Mouse (Mus musculus): ENCODE measurements around the gene Dchs2. TPM values are rescaled to one million over a fixed set of nuclear protein-coding genes. Genes with fewer than 3 reads are reported as not detected.

Dchs2 gene
- polyA plus RNA-seq, 1 experiment from 2014 or later = 0.23 TPM

- Histone ChIP-seq H3K9ac (no peak overlapping the region), H3K4me3 (no peak overlapping the region), H3K36me3 (no peaks in the 10 kb centered on the region), H3K4me1 (peaks cover 11% of the 10 kb centered on the region), H3K4me2 (no peak overlapping the region), H3K9me3 (no peaks in the 10 kb centered on the region), H3K27me3 (replicated peaks) (no peaks in the 10 kb centered on the region), H3K27ac (replicated peaks) (no peak overlapping the region)
- WGBS = 48% methylated on average over 7 of the region's 7 CpGs
- no peak for ATAC-seq (ENCODE audit: extremely low read depth, insufficient number of reproducible peaks, low FRiP score, low TSS enrichment)
Measured at GRCm38 (mm10) chr3:83251899-83252298, 124.2 kb downstream of the Dchs2 start.

GRCm38 (mm10) chr3:83259421-83259820, 131.7 kb downstream of the Dchs2 start:
- Histone ChIP-seq H3K4me2 (no peak overlapping the region), H3K27me3 (replicated peaks) (no peaks in the 10 kb centered on the region), H3K4me1 (no peaks in the 10 kb centered on the region), H3K9me3 (no peaks in the 10 kb centered on the region), H3K36me3 (no peaks in the 10 kb centered on the region), H3K9ac (no peak overlapping the region), H3K4me3 (no peak overlapping the region), H3K27ac (replicated peaks) (no peak overlapping the region)
- 39% methylated on average over 4 of the region's 4 CpGs for WGBS
- ATAC-seq (ENCODE audit: extremely low read depth, insufficient number of reproducible peaks, low FRiP score, low TSS enrichment) = no peak

GRCm38 (mm10) chr3:83266009-83266408, 138.3 kb downstream of the Dchs2 start:
- H3K36me3 ChIP-seq = no peaks in the 10 kb centered on the region
- H3K4me3 ChIP-seq = no peak overlapping the region
- H3K4me1 ChIP-seq = no peaks in the 10 kb centered on the region
- no peaks in the 10 kb centered on the region for H3K9me3 ChIP-seq
- no peak overlapping the region for H3K9ac ChIP-seq
- no peak for ATAC-seq (ENCODE audit: extremely low read depth, insufficient number of reproducible peaks, low FRiP score, low TSS enrichment)
- no peaks in the 10 kb centered on the region for H3K27me3 ChIP-seq (replicated peaks)
- no peak overlapping the region for H3K27ac ChIP-seq (replicated peaks)
- 88% methylated on average over 4 of the region's 4 CpGs for WGBS
- no peak overlapping the region for H3K4me2 ChIP-seq

GRCm38 (mm10) chr3:83270228-83270627, 142.5 kb downstream of the Dchs2 start:
- Histone ChIP-seq H3K4me2 (no peak overlapping the region), H3K9me3 (no peaks in the 10 kb centered on the region), H3K9ac (no peak overlapping the region), H3K27me3 (replicated peaks) (no peaks in the 10 kb centered on the region), H3K4me3 (no peak overlapping the region), H3K4me1 (peaks cover 3% of the 10 kb centered on the region; the same call in 1 of the 2 replicates), H3K27ac (replicated peaks) (no peak overlapping the region), H3K36me3 (no peaks in the 10 kb centered on the region)
- no peak for ATAC-seq (ENCODE audit: extremely low read depth, insufficient number of reproducible peaks, low FRiP score, low TSS enrichment)
- WGBS = 85% methylated on average over 14 of the region's 14 CpGs

GRCm38 (mm10) chr3:83270982-83271381, 143.2 kb downstream of the Dchs2 start:
- ATAC-seq (ENCODE audit: extremely low read depth, insufficient number of reproducible peaks, low FRiP score, low TSS enrichment) = no peak
- no peaks in the 10 kb centered on the region for H3K36me3 ChIP-seq
- H3K27me3 ChIP-seq (replicated peaks) = no peaks in the 10 kb centered on the region
- H3K4me2 ChIP-seq = no peak overlapping the region
- no peak overlapping the region for H3K4me3 ChIP-seq
- no peak overlapping the region for H3K9ac ChIP-seq
- 55% methylated on average over 9 of the region's 9 CpGs for WGBS
- H3K4me1 ChIP-seq = peaks cover 9% of the 10 kb centered on the region
- no peaks in the 10 kb centered on the region for H3K9me3 ChIP-seq
- H3K27ac ChIP-seq (replicated peaks) = no peak overlapping the region

GRCm38 (mm10) chr3:83273555-83274244, 146.0 kb downstream of the Dchs2 start:
- no peaks in the 10 kb centered on the region for H3K27me3 ChIP-seq (replicated peaks)
- peak overlapping the region; percentile 40 for H3K4me3 ChIP-seq
- no peak for ATAC-seq (ENCODE audit: extremely low read depth, insufficient number of reproducible peaks, low FRiP score, low TSS enrichment)
- peak overlapping the region; percentile 50 for H3K9ac ChIP-seq
- WGBS = 27% methylated on average over 19 of the region's 19 CpGs
- peaks cover 10% of the 10 kb centered on the region for H3K4me1 ChIP-seq
- H3K36me3 ChIP-seq = no peaks in the 10 kb centered on the region
- peak overlapping the region; percentile 67 for H3K4me2 ChIP-seq
- H3K9me3 ChIP-seq = no peaks in the 10 kb centered on the region
- no peak overlapping the region for H3K27ac ChIP-seq (replicated peaks)

GRCm38 (mm10) chr3:83275703-83276102, 148.0 kb downstream of the Dchs2 start:
- Histone ChIP-seq H3K9me3 (no peaks in the 10 kb centered on the region), H3K4me3 (no peak overlapping the region), H3K36me3 (no peaks in the 10 kb centered on the region), H3K27me3 (replicated peaks) (no peaks in the 10 kb centered on the region), H3K4me1 (peaks cover 10% of the 10 kb centered on the region), H3K27ac (replicated peaks) (no peak overlapping the region), H3K9ac (no peak overlapping the region), H3K4me2 (no peak overlapping the region)
- no peak for ATAC-seq (ENCODE audit: extremely low read depth, insufficient number of reproducible peaks, low FRiP score, low TSS enrichment)
- WGBS = 27% methylated on average over 5 of the region's 5 CpGs

- H3K4me3 ChIP-seq = no peak overlapping the region
- H3K27ac ChIP-seq (replicated peaks) = no peak overlapping the region
- no peak overlapping the region for H3K4me2 ChIP-seq
- WGBS = 59% methylated on average over 1 of the region's 1 CpGs
- ATAC-seq (ENCODE audit: extremely low read depth, insufficient number of reproducible peaks, low FRiP score, low TSS enrichment) = no peak
- H3K9ac ChIP-seq = no peak overlapping the region
- H3K27me3 ChIP-seq (replicated peaks) = 0 out of 2 replicates have a peak, but pooled peaks cover 7% of the 10 kb centered on the region
- H3K9me3 ChIP-seq = no peaks in the 10 kb centered on the region
- H3K36me3 ChIP-seq = no peaks in the 10 kb centered on the region
- peaks cover 3% of the 10 kb centered on the region; the same call in 1 of the 2 replicates for H3K4me1 ChIP-seq
Measured at GRCm38 (mm10) chr3:83283882-83284281, 156.1 kb downstream of the Dchs2 start.

GRCm38 (mm10) chr3:83286975-83287405, 159.2 kb downstream of the Dchs2 start:
- Histone ChIP-seq H3K36me3 (no peaks in the 10 kb centered on the region), H3K4me1 (peaks cover 3% of the 10 kb centered on the region; the same call in 1 of the 2 replicates), H3K27ac (replicated peaks) (no peak overlapping the region), H3K9me3 (no peaks in the 10 kb centered on the region), H3K4me2 (peak overlapping the region; percentile 68), H3K9ac (peak overlapping the region; percentile 77), H3K4me3 (peak overlapping the region; percentile 47), H3K27me3 (replicated peaks) (0 out of 2 replicates have a peak, but pooled peaks cover 7% of the 10 kb centered on the region)
- WGBS = 12% methylated on average over 11 of the region's 11 CpGs
- ATAC-seq (ENCODE audit: extremely low read depth, insufficient number of reproducible peaks, low FRiP score, low TSS enrichment) = no peak; the same call in 1 of the 2 replicates

GRCm38 (mm10) chr3:83288118-83288840, 160.5 kb downstream of the Dchs2 start:
- H3K4me2 ChIP-seq = no peak overlapping the region
- H3K9ac ChIP-seq = no peak overlapping the region
- H3K4me1 ChIP-seq = peaks cover 3% of the 10 kb centered on the region; the same call in 1 of the 2 replicates
- no peaks in the 10 kb centered on the region for H3K36me3 ChIP-seq
- no peaks in the 10 kb centered on the region for H3K9me3 ChIP-seq
- H3K27ac ChIP-seq (replicated peaks) = no peak overlapping the region
- H3K4me3 ChIP-seq = no peak overlapping the region
- H3K27me3 ChIP-seq (replicated peaks) = 0 out of 2 replicates have a peak, but pooled peaks cover 7% of the 10 kb centered on the region
- 60% methylated on average over 6 of the region's 6 CpGs for WGBS
- no peak for ATAC-seq (ENCODE audit: extremely low read depth, insufficient number of reproducible peaks, low FRiP score, low TSS enrichment)

- ATAC-seq (ENCODE audit: extremely low read depth, insufficient number of reproducible peaks, low FRiP score, low TSS enrichment) = no peak
- Histone ChIP-seq H3K4me1 (no peaks in the 10 kb centered on the region), H3K27me3 (replicated peaks) (0 out of 2 replicates have a peak, but pooled peaks cover 7% of the 10 kb centered on the region), H3K9me3 (no peaks in the 10 kb centered on the region), H3K36me3 (no peaks in the 10 kb centered on the region), H3K4me2 (no peak overlapping the region), H3K9ac (no peak overlapping the region), H3K4me3 (no peak overlapping the region), H3K27ac (replicated peaks) (no peak overlapping the region)
Measured at GRCm38 (mm10) chr3:83290482-83290881, 162.7 kb downstream of the Dchs2 start.

Measured in heart, embryonic 13.5 days (tissue).